Mouse (Mus musculus): ENCODE results near the gene Acss3. TPM values are rescaled to one million over a fixed set of nuclear protein-coding genes. Genes with fewer than 3 reads are reported as not detected.

The Acss3 gene
- polyA plus RNA-seq (2015; fragmentation: Nextera tagmentation; extraction: Ambion mirVana): 0.44 and 0.64 TPM in 2 replicates

GRCm38 (mm10) chr10:107123529-107124335, at the start of gene Acss3:
TSS of gene Acss3 (minus strand) at chr10:107123668.
- WGBS (ENCODE audit: insufficient replicate concordance): 3% methylated on average over 17 of the region's 17 CpGs

GRCm38 (mm10) chr10:107172003-107172689, 48.7 kb upstream of the Acss3 start:
- H3K4me3 ChIP-seq (ENCODE audit: low read depth, low read length): no peak overlapping the region
- ATAC-seq (ENCODE audit: low read depth): no peak
- WGBS (ENCODE audit: insufficient replicate concordance): 55% methylated on average over 3 of the region's 3 CpGs

More at GRCm38 (mm10) chr10:107123529-107124335, at the start of gene Acss3:
- Histone ChIP-seq H3K36me3 (ENCODE audit: control insufficient read depth, insufficient read depth) (no peaks in the 10 kb centered on the region), H3K9ac (ENCODE audit: low read depth, low read length) (peak within 1 kb of the TSS; percentile 41; the same call in 1 of the 2 replicates), H3K27me3 (ENCODE audit: control insufficient read depth, insufficient read depth, low read depth, low read length) (no peaks in the 10 kb centered on the region), H3K9me3 (replicated peaks; ENCODE audit: control insufficient read depth, low read length) (no peaks in the 10 kb centered on the region), H3K27ac (ENCODE audit: low read length) (no peak within 1 kb of the TSS), H3K4me2 (ENCODE audit: low read depth, low read length) (peak within 1 kb of the TSS; percentile 49), H3K4me1 (ENCODE audit: control insufficient read depth, low read depth, low read length) (no peaks in the 10 kb centered on the region), H3K4me3 (ENCODE audit: low read depth, low read length) (peak within 1 kb of the TSS; percentile 56)
- ATAC-seq (ENCODE audit: low read depth): peak; percentile 84

GRCm38 (mm10) chr10:107166486-107166885, 43.0 kb upstream of the Acss3 start:
- Histone ChIP-seq H3K9me3 (replicated peaks; ENCODE audit: control insufficient read depth, low read length) (no peaks in the 10 kb centered on the region), H3K9ac (ENCODE audit: low read depth, low read length) (no peak overlapping the region), H3K27me3 (ENCODE audit: control insufficient read depth, insufficient read depth, low read depth, low read length) (no peaks in the 10 kb centered on the region), H3K4me1 (ENCODE audit: control insufficient read depth, low read depth, low read length) (no peaks in the 10 kb centered on the region), H3K36me3 (ENCODE audit: control insufficient read depth, insufficient read depth) (no peaks in the 10 kb centered on the region), H3K4me2 (ENCODE audit: low read depth, low read length) (no peak overlapping the region), H3K27ac (ENCODE audit: low read length) (no peak overlapping the region), H3K4me3 (ENCODE audit: low read depth, low read length) (no peak overlapping the region)
- ATAC-seq (ENCODE audit: low read depth): no peak
- WGBS (ENCODE audit: insufficient replicate concordance): 59% methylated on average over 3 of the region's 3 CpGs

More at GRCm38 (mm10) chr10:107172003-107172689, 48.7 kb upstream of the Acss3 start:
- Histone ChIP-seq H3K4me2 (ENCODE audit: low read depth, low read length) (no peak overlapping the region), H3K27ac (ENCODE audit: low read length) (no peak overlapping the region), H3K9ac (ENCODE audit: low read depth, low read length) (no peak overlapping the region), H3K4me1 (ENCODE audit: control insufficient read depth, low read depth, low read length) (no peaks in the 10 kb centered on the region), H3K9me3 (replicated peaks; ENCODE audit: control insufficient read depth, low read length) (no peaks in the 10 kb centered on the region), H3K36me3 (ENCODE audit: control insufficient read depth, insufficient read depth) (no peaks in the 10 kb centered on the region), H3K27me3 (ENCODE audit: control insufficient read depth, insufficient read depth, low read depth, low read length) (no peaks in the 10 kb centered on the region)

GRCm38 (mm10) chr10:107148759-107149158, 25.3 kb upstream of the Acss3 start:
- no peak overlapping the region for H3K27ac ChIP-seq (ENCODE audit: low read length)
- H3K36me3 ChIP-seq (ENCODE audit: control insufficient read depth, insufficient read depth): no peaks in the 10 kb centered on the region
- ATAC-seq (ENCODE audit: low read depth): no peak
- WGBS (ENCODE audit: insufficient replicate concordance): 71% methylated on average over 1 of the region's 1 CpGs
- no peaks in the 10 kb centered on the region for H3K9me3 ChIP-seq (replicated peaks; ENCODE audit: control insufficient read depth, low read length)
- no peak overlapping the region for H3K4me2 ChIP-seq (ENCODE audit: low read depth, low read length)
- no peaks in the 10 kb centered on the region for H3K4me1 ChIP-seq (ENCODE audit: control insufficient read depth, low read depth, low read length)
- no peak overlapping the region for H3K4me3 ChIP-seq (ENCODE audit: low read depth, low read length)
- H3K27me3 ChIP-seq (ENCODE audit: control insufficient read depth, insufficient read depth, low read depth, low read length): no peaks in the 10 kb centered on the region
- no peak overlapping the region for H3K9ac ChIP-seq (ENCODE audit: low read depth, low read length)

- Histone ChIP-seq H3K36me3 (ENCODE audit: control insufficient read depth, insufficient read depth) (no peaks in the 10 kb centered on the region), H3K4me3 (ENCODE audit: low read depth, low read length) (no peak overlapping the region), H3K4me2 (ENCODE audit: low read depth, low read length) (no peak overlapping the region), H3K4me1 (ENCODE audit: control insufficient read depth, low read depth, low read length) (no peaks in the 10 kb centered on the region), H3K27ac (ENCODE audit: low read length) (no peak overlapping the region), H3K9ac (ENCODE audit: low read depth, low read length) (no peak overlapping the region), H3K27me3 (ENCODE audit: control insufficient read depth, insufficient read depth, low read depth, low read length) (no peaks in the 10 kb centered on the region), H3K9me3 (replicated peaks; ENCODE audit: control insufficient read depth, low read length) (no peaks in the 10 kb centered on the region)
- WGBS (ENCODE audit: insufficient replicate concordance): 38% methylated on average over 1 of the region's 1 CpGs
- no peak for ATAC-seq (ENCODE audit: low read depth)
Observed at GRCm38 (mm10) chr10:107144016-107144415, 20.5 kb upstream of the Acss3 start.

- H3K27me3 ChIP-seq (ENCODE audit: control insufficient read depth, insufficient read depth, low read depth, low read length): no peaks in the 10 kb centered on the region
- H3K9ac ChIP-seq (ENCODE audit: low read depth, low read length): no peak overlapping the region
- H3K36me3 ChIP-seq (ENCODE audit: control insufficient read depth, insufficient read depth): no peaks in the 10 kb centered on the region
- WGBS (ENCODE audit: insufficient replicate concordance): 45% methylated on average over 1 of the region's 1 CpGs
- no peak overlapping the region for H3K4me2 ChIP-seq (ENCODE audit: low read depth, low read length)
- no peaks in the 10 kb centered on the region for H3K9me3 ChIP-seq (replicated peaks; ENCODE audit: control insufficient read depth, low read length)
- ATAC-seq (ENCODE audit: low read depth): no peak
- no peak overlapping the region for H3K4me3 ChIP-seq (ENCODE audit: low read depth, low read length)
- H3K27ac ChIP-seq (ENCODE audit: low read length): no peak overlapping the region
- no peaks in the 10 kb centered on the region for H3K4me1 ChIP-seq (ENCODE audit: control insufficient read depth, low read depth, low read length)
Observed at GRCm38 (mm10) chr10:107142910-107143309, 19.4 kb upstream of the Acss3 start.

- Histone ChIP-seq H3K9me3 (replicated peaks; ENCODE audit: control insufficient read depth, low read length) (no peaks in the 10 kb centered on the region), H3K9ac (ENCODE audit: low read depth, low read length) (peak overlapping the region; percentile 41; the same call in 1 of the 2 replicates), H3K4me1 (ENCODE audit: control insufficient read depth, low read depth, low read length) (no peaks in the 10 kb centered on the region), H3K27ac (ENCODE audit: low read length) (no peak overlapping the region), H3K4me2 (ENCODE audit: low read depth, low read length) (peak overlapping the region; percentile 49), H3K27me3 (ENCODE audit: control insufficient read depth, insufficient read depth, low read depth, low read length) (no peaks in the 10 kb centered on the region), H3K4me3 (ENCODE audit: low read depth, low read length) (peak overlapping the region; percentile 56), H3K36me3 (ENCODE audit: control insufficient read depth, insufficient read depth) (no peaks in the 10 kb centered on the region)
- no peak for ATAC-seq (ENCODE audit: low read depth)
- 10% methylated on average over 9 of the region's 9 CpGs for WGBS (ENCODE audit: insufficient replicate concordance)
Observed at GRCm38 (mm10) chr10:107122744-107123528, 532 bp downstream of the Acss3 start.

- no peak overlapping the region for H3K27ac ChIP-seq (ENCODE audit: low read length)
- no peaks in the 10 kb centered on the region for H3K36me3 ChIP-seq (ENCODE audit: control insufficient read depth, insufficient read depth)
- H3K4me2 ChIP-seq (ENCODE audit: low read depth, low read length): no peak overlapping the region
- WGBS (ENCODE audit: insufficient replicate concordance): 87% methylated on average over 9 of the region's 9 CpGs
- H3K4me1 ChIP-seq (ENCODE audit: control insufficient read depth, low read depth, low read length): no peaks in the 10 kb centered on the region
- no peak overlapping the region for H3K4me3 ChIP-seq (ENCODE audit: low read depth, low read length)
- no peaks in the 10 kb centered on the region for H3K9me3 ChIP-seq (replicated peaks; ENCODE audit: control insufficient read depth, low read length)
- no peaks in the 10 kb centered on the region for H3K27me3 ChIP-seq (ENCODE audit: control insufficient read depth, insufficient read depth, low read depth, low read length)
- H3K9ac ChIP-seq (ENCODE audit: low read depth, low read length): no peak overlapping the region
- ATAC-seq (ENCODE audit: low read depth): peak; percentile 7; the same call in 1 of the 2 replicates
Observed at GRCm38 (mm10) chr10:107121301-107121700, 2.2 kb downstream of the Acss3 start.
